Mouse (Mus musculus): ENCODE results near the gene Snrnp27.

- no peak for TF ChIP-seq CTCF (IDR thresholded peaks at IDR 0.05; ENCODE audit: borderline replicate concordance, control insufficient read depth, extremely low read depth, insufficient read depth, low read length, poor library complexity)
- TF ChIP-seq POLR2A (IDR thresholded peaks at IDR 0.05; ENCODE audit: control insufficient read depth, extremely low read depth, insufficient read depth, low read length, poor library complexity) = no peak
These were observed 46.5 kb downstream of the Snrnp27 start for GRCm38 (mm10) chr6:86637860-86638259.

All from thymus, adult 2 months (tissue).